Mouse (Mus musculus): ENCODE data around the gene Fam189a2. TPM values are rescaled to one million over a fixed set of nuclear protein-coding genes. Genes with fewer than 3 reads are reported as not detected.

Gene Fam189a2
- polyA plus RNA-seq, 1 experiment from 2014 or later = 0.08 TPM

DNA sequence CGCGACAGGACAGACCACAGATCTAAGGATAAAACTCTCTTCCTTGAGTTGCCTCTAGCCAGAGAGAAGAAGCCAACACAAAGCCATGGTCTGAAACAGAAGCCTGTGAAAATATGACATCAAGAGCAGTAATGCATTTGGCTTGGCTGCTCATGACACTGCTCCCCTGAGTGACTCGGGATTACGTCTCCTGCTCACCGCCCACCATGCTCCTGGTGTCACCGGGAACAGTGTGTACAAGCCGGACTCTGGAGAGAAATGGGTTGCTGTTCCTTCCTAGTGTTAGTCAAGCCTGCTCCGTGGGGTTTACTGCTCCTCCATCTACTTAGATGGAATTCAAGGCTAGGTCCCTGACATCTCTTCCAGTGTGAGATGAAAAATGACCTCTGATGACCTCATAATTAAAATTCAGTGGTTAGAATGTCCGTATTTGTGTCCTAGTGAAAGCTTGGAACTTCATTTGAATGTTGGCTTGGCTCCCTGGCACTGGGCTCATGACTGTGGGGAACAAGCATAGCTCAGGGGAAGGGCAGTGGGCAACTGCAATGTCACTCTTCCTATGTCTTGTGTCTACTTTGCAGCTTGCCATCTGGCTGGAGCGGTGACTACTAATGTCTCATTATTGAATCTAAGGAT is 23.7 kb downstream of the Fam189a2 start:
- H3K36me3 ChIP-seq (ENCODE audit: control insufficient read depth, insufficient read depth) = no peaks in the 10 kb centered on the region
- 71% methylated on average over 10 of the region's 10 CpGs for WGBS (ENCODE audit: insufficient replicate concordance)
- H3K4me3 ChIP-seq (ENCODE audit: low read depth, low read length) = no peak overlapping the region
- no peaks in the 10 kb centered on the region for H3K4me1 ChIP-seq (ENCODE audit: control insufficient read depth, low read depth, low read length)
- H3K27me3 ChIP-seq (ENCODE audit: control insufficient read depth, insufficient read depth, low read depth, low read length) = no peaks in the 10 kb centered on the region
- H3K9ac ChIP-seq (ENCODE audit: low read depth, low read length) = no peak overlapping the region
- no peak for ATAC-seq (ENCODE audit: low read depth)
- no peak overlapping the region for H3K27ac ChIP-seq (ENCODE audit: low read length)
- no peaks in the 10 kb centered on the region for H3K9me3 ChIP-seq (replicated peaks; ENCODE audit: control insufficient read depth, low read length)
- H3K4me2 ChIP-seq (ENCODE audit: low read depth, low read length) = no peak overlapping the region

DNA sequence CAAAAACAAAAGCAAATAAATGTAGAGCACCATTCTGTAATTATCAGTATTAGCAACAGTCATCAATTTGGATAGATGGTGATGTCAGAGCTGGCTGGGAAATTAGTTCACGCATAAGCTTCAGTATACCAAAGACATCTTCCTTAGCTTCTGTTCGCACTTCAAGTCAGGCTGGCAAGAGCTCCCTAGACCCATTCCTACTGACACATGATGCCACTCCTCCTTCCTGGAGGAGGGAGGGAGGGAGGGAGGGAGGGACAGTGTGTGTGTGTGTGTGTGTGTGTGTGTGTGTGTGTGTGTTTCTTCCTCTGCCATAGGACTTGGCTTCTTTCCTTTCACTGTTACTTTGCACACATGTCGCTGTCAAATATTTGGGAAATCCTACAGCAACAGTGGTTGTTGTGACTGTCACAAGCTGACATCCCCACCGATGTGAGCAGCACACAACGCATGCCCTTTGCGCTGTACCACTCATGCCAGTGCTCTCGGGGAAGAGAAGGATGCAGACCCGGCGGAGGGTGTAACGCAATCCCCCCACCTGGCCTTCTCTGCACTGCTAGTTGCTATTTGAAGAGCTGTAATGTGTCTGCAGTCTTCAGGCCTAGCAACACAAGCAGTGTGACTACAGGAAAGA is 34.9 kb downstream of the Fam189a2 start:
- no peak for ATAC-seq (ENCODE audit: low read depth)
- WGBS (ENCODE audit: insufficient replicate concordance) = 73% methylated on average over 10 of the region's 10 CpGs
- no peaks in the 10 kb centered on the region for H3K4me1 ChIP-seq (ENCODE audit: control insufficient read depth, low read depth, low read length)

DNA sequence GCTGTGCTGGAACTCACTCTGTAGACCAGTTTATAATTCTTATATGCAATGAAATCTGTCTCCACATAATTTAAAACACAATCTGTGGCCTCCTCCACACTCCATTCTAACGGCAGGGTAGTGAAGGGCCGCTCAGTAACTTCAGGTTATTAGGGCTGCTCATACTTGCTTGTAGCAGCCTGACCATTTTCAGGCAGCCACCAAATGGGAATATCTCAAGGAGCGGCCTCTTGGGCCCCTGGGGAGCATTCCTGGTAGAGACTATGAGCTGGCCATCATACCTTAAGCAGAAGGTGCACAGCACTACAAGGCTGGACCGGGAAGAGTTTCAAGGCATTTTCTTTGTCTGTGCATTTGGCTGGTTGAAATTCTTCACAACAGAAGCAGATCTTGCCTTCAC is 42.7 kb downstream of the Fam189a2 start:
- WGBS (ENCODE audit: insufficient replicate concordance) = 64% methylated on average over 4 of the region's 4 CpGs
- Histone ChIP-seq H3K9ac (ENCODE audit: low read depth, low read length) (no peak overlapping the region), H3K4me2 (ENCODE audit: low read depth, low read length) (no peak overlapping the region), H3K4me3 (ENCODE audit: low read depth, low read length) (no peak overlapping the region), H3K27me3 (ENCODE audit: control insufficient read depth, insufficient read depth, low read depth, low read length) (no peaks in the 10 kb centered on the region), H3K36me3 (ENCODE audit: control insufficient read depth, insufficient read depth) (no peaks in the 10 kb centered on the region), H3K9me3 (replicated peaks; ENCODE audit: control insufficient read depth, low read length) (no peaks in the 10 kb centered on the region), H3K27ac (ENCODE audit: low read length) (no peak overlapping the region), H3K4me1 (ENCODE audit: control insufficient read depth, low read depth, low read length) (no peaks in the 10 kb centered on the region)
- ATAC-seq (ENCODE audit: low read depth) = no peak

More for the DNA sequence above, 34.9 kb downstream of the Fam189a2 start:
- Histone ChIP-seq H3K9me3 (replicated peaks; ENCODE audit: control insufficient read depth, low read length) (no peaks in the 10 kb centered on the region), H3K27me3 (ENCODE audit: control insufficient read depth, insufficient read depth, low read depth, low read length) (no peaks in the 10 kb centered on the region), H3K4me3 (ENCODE audit: low read depth, low read length) (no peak overlapping the region), H3K4me2 (ENCODE audit: low read depth, low read length) (no peak overlapping the region), H3K36me3 (ENCODE audit: control insufficient read depth, insufficient read depth) (no peaks in the 10 kb centered on the region), H3K27ac (ENCODE audit: low read length) (no peak overlapping the region), H3K9ac (ENCODE audit: low read depth, low read length) (no peak overlapping the region)

DNA sequence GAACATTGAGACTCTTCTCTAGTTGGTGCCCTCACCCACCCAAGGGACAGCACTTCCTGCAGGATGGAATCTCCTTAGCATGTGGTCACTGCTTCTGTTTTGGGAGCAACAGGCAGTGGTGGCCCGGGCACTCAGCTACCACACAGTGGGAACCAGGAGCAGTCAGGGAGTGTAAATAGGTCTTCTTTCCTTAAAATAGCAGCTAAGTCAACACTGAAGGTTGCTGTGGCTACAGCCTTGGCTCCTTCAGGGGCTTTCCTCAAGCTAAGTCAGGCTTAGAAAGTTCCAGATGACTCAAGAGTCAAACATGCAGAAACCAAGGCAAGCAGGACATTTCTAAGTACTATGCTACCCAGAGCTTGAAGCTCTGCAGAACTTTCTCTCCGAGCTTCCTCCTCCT is 43.5 kb downstream of the Fam189a2 start:
- no peak for ATAC-seq (ENCODE audit: low read depth)
- H3K27ac ChIP-seq (ENCODE audit: low read length) = no peak overlapping the region
- WGBS (ENCODE audit: insufficient replicate concordance) = 36% methylated on average over 2 of the region's 2 CpGs

DNA sequence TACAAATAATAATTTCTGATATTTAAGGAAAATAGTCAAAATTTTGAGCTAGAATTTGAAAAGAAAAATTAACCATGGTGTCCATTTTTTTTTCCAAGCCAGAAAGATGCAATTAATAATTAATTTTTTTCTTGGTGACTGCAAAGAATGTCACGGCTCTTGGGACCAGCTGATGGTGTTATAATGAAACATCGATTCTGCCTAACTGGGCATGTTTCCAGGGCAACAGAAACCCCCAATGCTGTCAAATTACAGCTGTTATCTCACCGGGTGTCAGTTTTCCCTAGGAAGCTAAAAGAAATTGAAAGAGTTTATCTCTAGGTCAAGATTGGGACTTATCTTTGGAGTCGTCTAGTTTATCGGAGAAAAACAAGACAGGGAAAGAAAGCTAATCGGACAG is 46.6 kb downstream of the Fam189a2 start:
- Histone ChIP-seq H3K27ac (ENCODE audit: low read length) (no peak overlapping the region), H3K4me3 (ENCODE audit: low read depth, low read length) (no peak overlapping the region), H3K9me3 (replicated peaks; ENCODE audit: control insufficient read depth, low read length) (no peaks in the 10 kb centered on the region), H3K9ac (ENCODE audit: low read depth, low read length) (no peak overlapping the region), H3K4me2 (ENCODE audit: low read depth, low read length) (no peak overlapping the region), H3K27me3 (ENCODE audit: control insufficient read depth, insufficient read depth, low read depth, low read length) (no peaks in the 10 kb centered on the region), H3K36me3 (ENCODE audit: control insufficient read depth, insufficient read depth) (no peaks in the 10 kb centered on the region), H3K4me1 (ENCODE audit: control insufficient read depth, low read depth, low read length) (no peaks in the 10 kb centered on the region)
- no peak for ATAC-seq (ENCODE audit: low read depth)
- WGBS (ENCODE audit: insufficient replicate concordance) = 62% methylated on average over 6 of the region's 6 CpGs

More for the DNA sequence above, 43.5 kb downstream of the Fam189a2 start:
- Histone ChIP-seq H3K4me3 (ENCODE audit: low read depth, low read length) (no peak overlapping the region), H3K27me3 (ENCODE audit: control insufficient read depth, insufficient read depth, low read depth, low read length) (no peaks in the 10 kb centered on the region), H3K4me1 (ENCODE audit: control insufficient read depth, low read depth, low read length) (no peaks in the 10 kb centered on the region), H3K9me3 (replicated peaks; ENCODE audit: control insufficient read depth, low read length) (no peaks in the 10 kb centered on the region), H3K4me2 (ENCODE audit: low read depth, low read length) (no peak overlapping the region), H3K9ac (ENCODE audit: low read depth, low read length) (no peak overlapping the region), H3K36me3 (ENCODE audit: control insufficient read depth, insufficient read depth) (no peaks in the 10 kb centered on the region)

DNA sequence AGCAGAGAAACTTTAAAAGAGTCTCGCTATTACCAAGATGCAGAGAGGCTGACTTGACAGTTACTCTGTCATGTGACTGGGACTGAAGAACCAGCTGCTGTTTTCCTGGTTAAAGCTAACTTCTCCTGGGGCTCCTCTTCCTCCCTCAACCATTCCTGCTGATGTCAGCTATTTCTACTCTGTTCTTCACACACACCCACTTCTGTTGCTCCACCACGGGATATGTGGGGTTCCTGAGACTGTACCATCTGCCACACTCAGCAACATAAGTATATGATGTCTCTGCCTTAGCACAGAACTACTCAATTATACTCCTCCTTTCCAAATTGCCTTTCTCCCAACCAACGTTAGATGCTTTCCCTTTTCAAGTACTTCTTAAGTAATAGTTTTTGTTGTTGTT is 50.2 kb downstream of the Fam189a2 start:
- Histone ChIP-seq H3K36me3 (ENCODE audit: control insufficient read depth, insufficient read depth) (no peaks in the 10 kb centered on the region), H3K4me2 (ENCODE audit: low read depth, low read length) (no peak overlapping the region), H3K27ac (ENCODE audit: low read length) (no peak overlapping the region), H3K9ac (ENCODE audit: low read depth, low read length) (no peak overlapping the region), H3K27me3 (ENCODE audit: control insufficient read depth, insufficient read depth, low read depth, low read length) (no peaks in the 10 kb centered on the region), H3K4me1 (ENCODE audit: control insufficient read depth, low read depth, low read length) (no peaks in the 10 kb centered on the region), H3K9me3 (replicated peaks; ENCODE audit: control insufficient read depth, low read length) (no peaks in the 10 kb centered on the region), H3K4me3 (ENCODE audit: low read depth, low read length) (no peak overlapping the region)
- no peak for ATAC-seq (ENCODE audit: low read depth)
- WGBS (ENCODE audit: insufficient replicate concordance) = 48% methylated on average over 3 of the region's 3 CpGs

GRCm38 (mm10) chr19:23977901-23978443 is 52.8 kb downstream of the Fam189a2 start:
- no peak overlapping the region for H3K27ac ChIP-seq (ENCODE audit: low read length)
- WGBS (ENCODE audit: insufficient replicate concordance) = 63% methylated on average over 6 of the region's 6 CpGs

DNA sequence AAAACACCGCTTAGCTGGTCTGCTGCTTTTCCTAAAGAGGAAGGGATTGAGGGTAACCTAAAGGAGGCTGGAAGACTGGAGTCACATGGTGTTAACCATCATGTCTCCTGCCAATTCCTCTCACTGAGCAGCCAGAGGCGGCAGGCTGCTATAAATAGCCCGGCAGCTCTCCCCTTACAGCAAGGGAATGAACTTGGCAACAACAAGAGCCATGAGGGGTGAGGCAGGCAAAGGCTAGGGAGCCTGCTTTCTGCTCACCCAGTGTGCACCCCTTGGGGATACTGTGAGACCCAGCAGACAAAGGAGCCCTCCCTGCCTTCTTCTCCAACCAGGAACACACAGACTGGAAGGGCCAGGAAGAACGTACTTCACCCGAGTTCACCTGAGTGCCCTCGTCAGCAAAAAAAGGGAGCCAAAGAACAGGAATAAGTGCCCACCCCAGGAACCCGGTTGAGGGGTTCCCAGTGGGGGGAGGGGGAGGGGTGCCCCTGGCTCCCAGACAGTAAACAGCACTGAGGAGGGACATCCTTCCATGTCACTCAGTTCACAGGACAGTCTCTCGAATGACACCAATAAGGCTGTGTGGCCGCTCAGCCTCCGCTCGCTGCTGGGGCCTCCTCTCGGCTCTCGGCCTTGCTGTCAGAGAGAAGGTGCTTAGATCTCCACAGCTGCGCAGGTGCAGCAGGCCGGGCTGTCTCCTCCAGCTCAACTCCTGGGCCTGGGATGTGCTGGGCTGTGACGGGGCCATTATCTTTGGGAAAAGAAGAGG is 57.8 kb downstream of the Fam189a2 start:
- H3K4me2 ChIP-seq (ENCODE audit: low read depth, low read length) = no peak overlapping the region
- H3K36me3 ChIP-seq (ENCODE audit: control insufficient read depth, insufficient read depth) = no peaks in the 10 kb centered on the region
- ATAC-seq (ENCODE audit: low read depth) = no peak
- H3K9me3 ChIP-seq (replicated peaks; ENCODE audit: control insufficient read depth, low read length) = no peaks in the 10 kb centered on the region
- H3K4me1 ChIP-seq (ENCODE audit: control insufficient read depth, low read depth, low read length) = no peaks in the 10 kb centered on the region
- no peak overlapping the region for H3K9ac ChIP-seq (ENCODE audit: low read depth, low read length)
- H3K27ac ChIP-seq (ENCODE audit: low read length) = no peak overlapping the region
- no peak overlapping the region for H3K4me3 ChIP-seq (ENCODE audit: low read depth, low read length)
- no peaks in the 10 kb centered on the region for H3K27me3 ChIP-seq (ENCODE audit: control insufficient read depth, insufficient read depth, low read depth, low read length)
- 64% methylated on average over 16 of the region's 16 CpGs for WGBS (ENCODE audit: insufficient replicate concordance)

More at GRCm38 (mm10) chr19:23977901-23978443, 52.8 kb downstream of the Fam189a2 start:
- ATAC-seq (ENCODE audit: low read depth) = no peak
- Histone ChIP-seq H3K4me2 (ENCODE audit: low read depth, low read length) (no peak overlapping the region), H3K36me3 (ENCODE audit: control insufficient read depth, insufficient read depth) (no peaks in the 10 kb centered on the region), H3K4me1 (ENCODE audit: control insufficient read depth, low read depth, low read length) (no peaks in the 10 kb centered on the region), H3K4me3 (ENCODE audit: low read depth, low read length) (no peak overlapping the region), H3K9me3 (replicated peaks; ENCODE audit: control insufficient read depth, low read length) (no peaks in the 10 kb centered on the region), H3K27me3 (ENCODE audit: control insufficient read depth, insufficient read depth, low read depth, low read length) (no peaks in the 10 kb centered on the region), H3K9ac (ENCODE audit: low read depth, low read length) (no peak overlapping the region)

DNA sequence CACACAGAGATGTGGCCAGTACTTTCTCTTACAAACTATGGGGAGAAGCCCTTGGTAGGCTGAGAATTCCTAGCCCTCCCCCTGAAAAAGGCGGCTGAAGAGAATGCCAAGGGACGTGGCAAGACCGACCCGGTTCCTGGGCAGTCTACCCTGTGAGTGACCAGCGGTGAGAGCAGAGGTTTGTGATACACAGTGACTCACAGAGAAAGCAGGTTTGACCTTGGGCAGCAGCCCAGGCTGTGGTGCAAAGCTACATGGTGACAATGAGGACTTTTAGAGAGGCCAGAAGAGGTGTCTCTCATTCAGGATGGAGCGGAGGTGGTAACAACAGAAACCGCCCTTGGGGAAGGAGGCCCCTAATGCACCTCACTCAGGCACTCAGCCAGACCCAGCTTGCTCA is 59.4 kb downstream of the Fam189a2 start:
- no peaks in the 10 kb centered on the region for H3K9me3 ChIP-seq (replicated peaks; ENCODE audit: control insufficient read depth, low read length)
- no peaks in the 10 kb centered on the region for H3K27me3 ChIP-seq (ENCODE audit: control insufficient read depth, insufficient read depth, low read depth, low read length)
- H3K36me3 ChIP-seq (ENCODE audit: control insufficient read depth, insufficient read depth) = no peaks in the 10 kb centered on the region
- WGBS (ENCODE audit: insufficient replicate concordance) = 77% methylated on average over 7 of the region's 7 CpGs
- no peak overlapping the region for H3K4me2 ChIP-seq (ENCODE audit: low read depth, low read length)
- no peak overlapping the region for H3K4me3 ChIP-seq (ENCODE audit: low read depth, low read length)
- H3K9ac ChIP-seq (ENCODE audit: low read depth, low read length) = no peak overlapping the region
- H3K4me1 ChIP-seq (ENCODE audit: control insufficient read depth, low read depth, low read length) = no peaks in the 10 kb centered on the region
- no peak overlapping the region for H3K27ac ChIP-seq (ENCODE audit: low read length)
- no peak for ATAC-seq (ENCODE audit: low read depth)
